Mouse (Mus musculus): ENCODE data around the gene Gnptg.

- TF ChIP-seq ETS1 (IDR thresholded peaks at IDR 0.05; ENCODE audit: low read depth, low read length) (no peak), CTCF (IDR thresholded peaks at IDR 0.05 in 2 of 3, conservative IDR thresholded peaks at IDR 0.05 in 1 of 3; ENCODE audit: control insufficient read depth in 1 of 3, insufficient read depth in 1 of 3, low read depth in 2 of 3, low read length in 3 of 3, poor library complexity in 1 of 3, severe bottlenecking in 1 of 3) (no peak), RAD21 (IDR thresholded peaks at IDR 0.05; ENCODE audit: low read depth, low read length) (no peak), ZC3H11A (IDR thresholded peaks at IDR 0.05; ENCODE audit: low read depth, low read length) (no peak), RCOR1 (IDR thresholded peaks at IDR 0.05; ENCODE audit: low read depth, low read length) (no peak), POLR2AphosphoS5 (IDR thresholded peaks at IDR 0.05; ENCODE audit: borderline replicate concordance, low read depth, low read length) (no peak)
These were observed 37.5 kb downstream of the Gnptg start for GRCm38 (mm10) chr17:25202401-25202800.
